In the genomic region with DNA sequence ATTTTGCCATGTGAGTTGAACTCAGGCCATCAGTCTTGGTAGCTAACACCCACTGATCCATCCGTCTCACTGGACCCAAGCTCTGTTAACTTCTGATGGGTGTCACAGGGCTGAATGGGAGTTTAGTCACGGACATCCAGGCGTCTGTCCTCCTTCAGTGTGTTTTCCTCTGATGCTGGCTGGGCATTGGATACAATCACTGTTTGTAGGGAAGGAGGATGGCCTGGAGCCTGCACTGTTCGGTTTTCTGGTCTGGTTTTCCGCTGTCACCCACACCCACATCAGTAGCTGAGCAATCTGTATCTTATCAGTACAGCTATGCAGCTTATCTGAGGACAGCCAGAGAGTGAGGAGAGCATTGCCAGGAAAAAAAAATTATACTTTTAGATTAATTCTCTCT, we compare ENCODE assay signal across 9 mouse cellular contexts.
DNase-seq lines count a peak whose midpoint lies in the region.
"Had no signal": no experiment of that assay in that cellular context is flagged by ENCODE, and none has a peak within 500 bp of the region (broad histone marks: within the 10 kb centered on the region; RNA-seq: fewer than 3 reads in every experiment).

No protein-coding gene starts in this region.

- DNase-seq in adrenal gland, postnatal 10 days = peak; percentile 2
- DNase-seq in adrenal gland, adult 18-20 months (ENCODE audit: low spot score in 2 of 2) = no peak
- DNase-seq in urinary bladder, postnatal 14 days (ENCODE audit: low spot score) = peak; percentile 31
- DNase-seq in urinary bladder, postnatal 25 days (ENCODE audit: low spot score) = no peak
- DNase-seq in lung, adult 18-20 months = peak; percentile 33 to 42
- DNase-seq in yolk sac, embryonic 10.5 days (ENCODE audit: low spot score) = peak; percentile 31
- no peak for DNase-seq in adipocyte (ENCODE audit: low spot score)
- DNase-seq in cerebellum, postnatal 36 days = no peak
- DNase-seq: embryo, embryonic 11 days had no signal

Comparison
In these comparisons a context has a peak if more than half of its experiments do, and no peak if none do; other contexts are left out.
1. DNase-seq: peak in adrenal gland, postnatal 10 days (single experiment), urinary bladder, postnatal 14 days (single experiment), lung, adult 18-20 months (2 of 2) and yolk sac, embryonic 10.5 days (single experiment); none in adrenal gland, adult 18-20 months (0 of 2), urinary bladder, postnatal 25 days (single experiment), adipocyte (single experiment) and cerebellum, postnatal 36 days (0 of 2).